Mouse (Mus musculus): ENCODE data around the gene Skiv2l.

- TF ChIP-seq CTCF (IDR thresholded peaks at IDR 0.05; ENCODE audit: extremely low read depth, insufficient read length, insufficient replicate concordance, low read depth, low read length): no peak
- TF ChIP-seq POLR2A (IDR thresholded peaks at IDR 0.05; ENCODE audit: low read depth, low read length): no peak
Observed at GRCm38 (mm10) chr17:34883332-34883731, 33.3 kb upstream of the Skiv2l start.

All from small intestine, adult 2 months (tissue).